Mouse (Mus musculus): ENCODE results near the gene Cd244a. TPM values are rescaled to one million over a fixed set of nuclear protein-coding genes. Genes with fewer than 3 reads are reported as not detected.

The Cd244a gene
- polyA plus RNA-seq, 1 experiment from 2014 or later: 0.11 TPM

Small RNA genes lying within 50 kb of the gene (microRNA-seq; reads per million reads assigned to microRNA genes)
- not detected for gene Mir7683

Other genes with a start within 250 kb of the Cd244a start
- gene Dedd, start 230.0 kb upstream of the Cd244a start, polyA plus RNA-seq (2015; fragmentation: Nextera tagmentation; extraction: Ambion mirVana): 61.1 and 66.2 TPM in 2 replicates
- gene Nit1, start 213.5 kb upstream of the Cd244a start, polyA plus RNA-seq (2015; fragmentation: Nextera tagmentation; extraction: Ambion mirVana): 43.5 and 43.9 TPM in 2 replicates
- 120 and 128 TPM in 2 replicates for gene Pfdn2, start 213.5 kb upstream of the Cd244a start, polyA plus RNA-seq (2015; fragmentation: Nextera tagmentation; extraction: Ambion mirVana)
- gene Klhdc9, start 198.4 kb upstream of the Cd244a start, polyA plus RNA-seq (2015; fragmentation: Nextera tagmentation; extraction: Ambion mirVana): 2.2 and 2.3 TPM in 2 replicates
- gene Nectin4, start 189.1 kb upstream of the Cd244a start, polyA plus RNA-seq (2015; fragmentation: Nextera tagmentation; extraction: Ambion mirVana): 11.7 and 13.7 TPM in 2 replicates
- gene Arhgap30, start 170.2 kb upstream of the Cd244a start, polyA plus RNA-seq (2015; fragmentation: Nextera tagmentation; extraction: Ambion mirVana): 1.4 and 1.5 TPM in 2 replicates
- gene Usf1, start 147.9 kb upstream of the Cd244a start, polyA plus RNA-seq (2015; fragmentation: Nextera tagmentation; extraction: Ambion mirVana): 102 and 118 TPM in 2 replicates
- 7.3 and 9.0 TPM in 2 replicates for gene Tstd1, start 140.3 kb upstream of the Cd244a start, polyA plus RNA-seq (2015; fragmentation: Nextera tagmentation; extraction: Ambion mirVana)
- gene F11r, start 121.7 kb upstream of the Cd244a start, polyA plus RNA-seq (2015; fragmentation: Nextera tagmentation; extraction: Ambion mirVana): 40.4 and 40.6 TPM in 2 replicates
- gene Alyref2, start 55.7 kb upstream of the Cd244a start, polyA plus RNA-seq (2015; fragmentation: Nextera tagmentation; extraction: Ambion mirVana): 15.8 and 16.4 TPM in 2 replicates
- not detected in 2 replicates for gene Itln1, start 23.9 kb upstream of the Cd244a start, polyA plus RNA-seq (2015; fragmentation: Nextera tagmentation; extraction: Ambion mirVana)
- gene Ly9, start 48.2 kb downstream of the Cd244a start, polyA plus RNA-seq (2015; fragmentation: Nextera tagmentation; extraction: Ambion mirVana): 0.18 and 0.29 TPM in 2 replicates
- 0.65 TPM in 1 of 2 replicates, not detected in the other for gene Slamf7, start 93.8 kb downstream of the Cd244a start, polyA plus RNA-seq (2015; fragmentation: Nextera tagmentation; extraction: Ambion mirVana)
- 2.0 and 2.2 TPM in 2 replicates for gene Cd48, start 122.8 kb downstream of the Cd244a start, polyA plus RNA-seq (2015; fragmentation: Nextera tagmentation; extraction: Ambion mirVana)
- 0.25 and 0.28 TPM in 2 replicates for gene Slamf1, start 207.9 kb downstream of the Cd244a start, polyA plus RNA-seq (2015; fragmentation: Nextera tagmentation; extraction: Ambion mirVana)